Comparison of ENCODE assay signal across 10 mouse cellular contexts in the genomic region with DNA sequence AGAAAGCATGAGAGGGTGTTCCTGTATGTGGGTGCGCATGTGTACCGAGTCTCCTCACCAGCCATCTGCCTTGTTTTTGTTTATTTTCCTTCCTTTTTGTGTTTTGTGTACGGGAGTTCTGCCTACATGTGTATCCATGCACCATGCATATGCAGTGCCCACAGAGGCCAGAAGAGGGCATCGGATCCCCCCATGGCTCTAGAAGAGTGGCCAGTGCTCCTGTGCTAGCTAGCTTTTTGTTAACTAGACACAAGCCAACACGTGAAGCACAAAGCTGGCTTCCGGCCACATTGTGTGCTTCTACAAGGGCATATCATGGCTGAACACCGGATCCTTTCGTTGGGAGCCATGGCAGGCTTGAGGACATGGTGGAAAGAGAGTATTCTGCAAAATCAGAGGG. TPM values are rescaled to one million over a fixed set of nuclear protein-coding genes. Genes with fewer than 3 reads are reported as not detected.
DNase-seq lines count a peak whose midpoint lies in the region; ATAC-seq and TF ChIP-seq lines count a peak whose summit lies in the region.
"Had no signal": no experiment of that assay in that cellular context is flagged by ENCODE, and none has a peak within 500 bp of the region (broad histone marks: within the 10 kb centered on the region; RNA-seq: fewer than 3 reads in every experiment).

No protein-coding gene starts in this region.

- 38% methylated on average over 8 of the region's 8 CpGs for WGBS in hindbrain, embryonic 11.5 days
- 38% methylated on average over 8 of the region's 8 CpGs for WGBS in hindbrain, embryonic 12.5 days
- WGBS in kidney, postnatal 0 days = 36% methylated on average over 8 of the region's 8 CpGs
- 25% methylated on average over 8 of the region's 8 CpGs for WGBS in midbrain, postnatal 0 days

- no peaks in the 10 kb centered on the region for H3K4me1 ChIP-seq in hindbrain, embryonic 11.5 days (replicated peaks; ENCODE audit: control insufficient read depth, insufficient read depth, low read length)
- peaks cover 2% of the 10 kb centered on the region; the same call in 1 of the 2 replicates for H3K4me1 ChIP-seq in hindbrain, embryonic 12.5 days
- no peaks in the 10 kb centered on the region for H3K4me1 ChIP-seq in kidney, postnatal 0 days (replicated peaks; ENCODE audit: insufficient read depth, low read length)
- H3K4me1 ChIP-seq in midbrain, postnatal 0 days (ENCODE audit: insufficient read depth, low read length) = no peaks in the 10 kb centered on the region

- H3K9me3 ChIP-seq in hindbrain, embryonic 11.5 days (ENCODE audit: control insufficient read depth, low read length) = no peaks in the 10 kb centered on the region
- H3K9me3 ChIP-seq in hindbrain, embryonic 12.5 days (replicated peaks) = no peaks in the 10 kb centered on the region
- H3K9me3 ChIP-seq in kidney, postnatal 0 days (replicated peaks; ENCODE audit: low read length) = no peaks in the 10 kb centered on the region
- H3K9me3 ChIP-seq in midbrain, postnatal 0 days (ENCODE audit: low read length) = no peaks in the 10 kb centered on the region
- H3K9me3 ChIP-seq: lung, embryonic 15.5 days had no signal

- no peak overlapping the region for H3K27ac ChIP-seq in hindbrain, embryonic 11.5 days (ENCODE audit: low read depth, low read length)
- H3K27ac ChIP-seq in hindbrain, embryonic 12.5 days = no peak overlapping the region
- H3K27ac ChIP-seq in kidney, postnatal 0 days = no peak overlapping the region
- no peak overlapping the region for H3K27ac ChIP-seq in midbrain, postnatal 0 days (ENCODE audit: low read depth, low read length)
- H3K27ac ChIP-seq: lung, embryonic 15.5 days had no signal

- peak; percentile 84 for TF ChIP-seq CTCF in kidney, postnatal 0 days (IDR thresholded peaks at IDR 0.05; ENCODE audit: low read depth)
- peak; percentile 84 for TF ChIP-seq CTCF in midbrain, postnatal 0 days (IDR thresholded peaks at IDR 0.05)

- no peak overlapping the region for H3K4me3 ChIP-seq in hindbrain, embryonic 11.5 days (ENCODE audit: low read depth, low read length)
- H3K4me3 ChIP-seq in hindbrain, embryonic 12.5 days = no peak overlapping the region
- no peak overlapping the region for H3K4me3 ChIP-seq in kidney, postnatal 0 days (replicated peaks; ENCODE audit: low read depth, low read length)
- no peak overlapping the region for H3K4me3 ChIP-seq in midbrain, postnatal 0 days (ENCODE audit: low read depth, low read length)
- H3K4me3 ChIP-seq: erythroblast, embryonic 14.5 days; lung, embryonic 15.5 days had no signal

- H3K9ac ChIP-seq in hindbrain, embryonic 11.5 days (ENCODE audit: low read depth, low read length) = no peak overlapping the region
- H3K9ac ChIP-seq in hindbrain, embryonic 12.5 days = no peak overlapping the region
- H3K9ac ChIP-seq in kidney, postnatal 0 days (ENCODE audit: low read depth, low read length) = no peak overlapping the region
- no peak overlapping the region for H3K9ac ChIP-seq in midbrain, postnatal 0 days (replicated peaks; ENCODE audit: low read length, poor library complexity, severe bottlenecking)
- H3K9ac ChIP-seq: lung, embryonic 15.5 days had no signal

- DNase-seq in hindbrain, embryonic 11.5 days (ENCODE audit: low spot score) = peak; percentile 80
- DNase-seq in A20 (ENCODE audit: low read depth, low spot score) (peak; percentile 61), NIH3T3 (ENCODE audit: low read depth) (peak; percentile 71)
- peak; percentile 51 to 56 for DNase-seq in cerebellum, postnatal 36 days
- peak; percentile 64 for DNase-seq in kidney, postnatal 0 days (ENCODE audit: low spot score)
- peak; percentile 79 for DNase-seq in midbrain, postnatal 0 days (ENCODE audit: low spot score)
- DNase-seq in yolk sac, embryonic 10.5 days (ENCODE audit: low spot score) = peak; percentile 21

- no peak overlapping the region for H3K4me2 ChIP-seq in hindbrain, embryonic 11.5 days (replicated peaks; ENCODE audit: low read depth, low read length)
- H3K4me2 ChIP-seq in hindbrain, embryonic 12.5 days (replicated peaks) = no peak overlapping the region
- no peak overlapping the region for H3K4me2 ChIP-seq in kidney, postnatal 0 days (ENCODE audit: low read length)
- no peak overlapping the region for H3K4me2 ChIP-seq in midbrain, postnatal 0 days (ENCODE audit: low read depth, low read length, poor library complexity, severe bottlenecking)
- H3K4me2 ChIP-seq: lung, embryonic 15.5 days had no signal

- ATAC-seq in hindbrain, embryonic 11.5 days (ENCODE audit: low FRiP score) = no peak
- ATAC-seq in hindbrain, embryonic 12.5 days (ENCODE audit: low FRiP score) = no peak
- ATAC-seq in kidney, postnatal 0 days (replicated peaks; ENCODE audit: low FRiP score, low read depth) = no peak
- ATAC-seq in midbrain, postnatal 0 days (ENCODE audit: low FRiP score) = no peak

- no peaks in the 10 kb centered on the region for H3K27me3 ChIP-seq in hindbrain, embryonic 11.5 days (ENCODE audit: control insufficient read depth, insufficient read depth, low read length)
- no peaks in the 10 kb centered on the region for H3K27me3 ChIP-seq in hindbrain, embryonic 12.5 days
- no peaks in the 10 kb centered on the region for H3K27me3 ChIP-seq in kidney, postnatal 0 days (ENCODE audit: insufficient read depth, low read length)
- no peaks in the 10 kb centered on the region for H3K27me3 ChIP-seq in midbrain, postnatal 0 days (ENCODE audit: insufficient read depth, low read length)
- H3K27me3 ChIP-seq: lung, embryonic 15.5 days had no signal

- H3K36me3 ChIP-seq in hindbrain, embryonic 11.5 days (ENCODE audit: control insufficient read depth, insufficient read depth, low read length) = no peaks in the 10 kb centered on the region
- no peaks in the 10 kb centered on the region for H3K36me3 ChIP-seq in hindbrain, embryonic 12.5 days
- H3K36me3 ChIP-seq in kidney, postnatal 0 days (ENCODE audit: insufficient read depth, low read length) = no peaks in the 10 kb centered on the region
- no peaks in the 10 kb centered on the region for H3K36me3 ChIP-seq in midbrain, postnatal 0 days (ENCODE audit: insufficient read depth, low read length)
- H3K36me3 ChIP-seq: lung, embryonic 15.5 days had no signal

RNA-seq across cellular contexts. Expression of gene Pemt, which starts 24.3 kb away (rescaled TPM):
- 5.1 and 7.2 TPM in 2 replicates for polyA plus RNA-seq in hindbrain, embryonic 11.5 days (2014; fragmentation: Nextera tagmentation; extraction: Ambion mirVana)
- 5.7 and 7.1 TPM in 2 replicates for polyA plus RNA-seq in hindbrain, embryonic 12.5 days (2016; fragmentation: Nextera tagmentation; extraction: Ambion mirVana)
- 10.2 and 13.4 TPM in 2 replicates for polyA plus RNA-seq in kidney, postnatal 0 days (2015; fragmentation: Nextera tagmentation; extraction: Ambion mirVana)
- total RNA-seq in midbrain, postnatal 0 days (2014; rRNA removed) = 10.9 and 17.3 TPM in 2 replicates
- polyA plus RNA-seq in midbrain, postnatal 0 days (2015; fragmentation: Nextera tagmentation; extraction: Ambion mirVana) = 12.7 and 13.6 TPM in 2 replicates

RNA-seq across cellular contexts. Expression of gene Rai1, which starts 34.2 kb away (rescaled TPM):
- 22.6 and 28.1 TPM in 2 replicates for polyA plus RNA-seq in hindbrain, embryonic 11.5 days (2014; fragmentation: Nextera tagmentation; extraction: Ambion mirVana)
- polyA plus RNA-seq in hindbrain, embryonic 12.5 days (2016; fragmentation: Nextera tagmentation; extraction: Ambion mirVana) = 40.2 and 43.0 TPM in 2 replicates
- polyA plus RNA-seq in kidney, postnatal 0 days (2015; fragmentation: Nextera tagmentation; extraction: Ambion mirVana) = 14.6 and 15.2 TPM in 2 replicates
- 50.7 and 66.8 TPM in 2 replicates for total RNA-seq in midbrain, postnatal 0 days (2014; rRNA removed)
- 20.1 and 22.0 TPM in 2 replicates for polyA plus RNA-seq in midbrain, postnatal 0 days (2015; fragmentation: Nextera tagmentation; extraction: Ambion mirVana)

Comparison
In these comparisons a context has a peak if more than half of its experiments do, and no peak if none do; other contexts are left out.
1. DNase-seq: peak in every context shown above with its lines; median percentile 80 in hindbrain, embryonic 11.5 days; 79 in midbrain, postnatal 0 days; 71 in NIH3T3; 64 in kidney, postnatal 0 days; 61 in A20; 54 in cerebellum, postnatal 36 days; 21 in yolk sac, embryonic 10.5 days.